Mouse (Mus musculus): Measurements from ENCODE around the gene Rangap1. TPM values are rescaled to one million over a fixed set of nuclear protein-coding genes. Genes with fewer than 3 reads are reported as not detected.
A peak's percentile ranks its signal among the peaks of the same experiment; 100 is the strongest.

The Rangap1 gene
- 58.2 and 71.6 TPM in 2 replicates for total RNA-seq (2014; fragmentation: Nextera tagmentation)
- 114 and 115 TPM in 2 replicates for total RNA-seq (2017)
- 183 and 245 TPM in 2 replicates for polyA plus RNA-seq (2012)

DNA sequence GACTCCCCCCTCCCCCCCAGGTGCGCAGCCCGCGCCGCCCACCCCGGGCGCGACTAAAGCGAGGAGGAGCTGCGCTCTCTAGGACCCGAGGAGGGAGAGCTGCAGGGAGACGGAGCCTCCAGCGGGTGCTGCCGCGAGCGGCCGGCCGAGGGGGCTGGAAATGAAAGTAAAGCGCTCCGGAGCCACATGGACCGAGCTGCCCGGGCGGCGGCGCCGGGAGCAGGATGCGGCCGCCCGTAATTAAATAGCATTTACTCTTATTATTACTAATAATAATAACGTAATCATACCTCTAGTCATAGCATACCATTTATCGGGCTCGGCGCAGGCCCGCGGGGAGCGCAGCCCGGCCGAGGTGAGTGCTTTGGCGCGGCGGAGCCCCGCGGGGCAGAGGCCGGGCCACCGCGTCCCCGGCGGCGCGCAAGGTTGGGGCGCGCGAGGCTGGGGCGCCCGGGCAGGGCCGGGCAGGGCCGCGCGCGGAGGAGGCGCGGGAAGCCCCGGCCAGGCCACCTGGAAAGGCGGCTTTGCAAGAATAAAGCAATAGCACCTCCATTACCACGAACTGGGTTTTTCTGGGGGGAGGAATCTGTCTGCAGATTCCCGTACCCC, at the start of gene Rangap1, which contains the start of gene Zc3h7b:
Gene Rangap1 (minus strand): TSS at position 539 of the 609 bp plus-strand sequence.
Gene Zc3h7b (plus strand): TSS at position 66 of the 609 bp plus-strand sequence.
- Histone ChIP-seq H3K4me3 (ENCODE audit: low read depth, low read length) (peak within 1 kb of the TSS; percentile 79), H3K36me3 (replicated peaks) (peaks cover 19% of the 10 kb centered on the region), H3K9me3 (replicated peaks) (no peaks in the 10 kb centered on the region), H3K27me3 (ENCODE audit: insufficient read depth, low read length) (no peaks in the 10 kb centered on the region), H3K4me1 (ENCODE audit: insufficient read depth, low read depth, low read length) (peaks cover 22% of the 10 kb centered on the region)
- DNase-seq (ENCODE audit: low spot score) (peak; percentile 83), ATAC-seq (ENCODE audit: extremely low read depth, insufficient number of reproducible peaks, low FRiP score, poor library complexity, severe bottlenecking) (peak; percentile 60)
- TF ChIP-seq CTCF (IDR thresholded peaks at IDR 0.05; ENCODE audit: low read depth, low read length) (no peak), GATA2 (IDR thresholded peaks at IDR 0.05; ENCODE audit: borderline replicate concordance, low read depth, low read length) (no peak), GATA1 (IDR thresholded peaks at IDR 0.05; ENCODE audit: borderline replicate concordance, low read length) (no peak), POLR2AphosphoS5 (IDR thresholded peaks at IDR 0.05; ENCODE audit: insufficient replicate concordance, low read depth, low read length) (no peak), TAL1 (conservative IDR thresholded peaks at IDR 0.05; ENCODE audit: low read depth, low read length) (no peak)

DNA sequence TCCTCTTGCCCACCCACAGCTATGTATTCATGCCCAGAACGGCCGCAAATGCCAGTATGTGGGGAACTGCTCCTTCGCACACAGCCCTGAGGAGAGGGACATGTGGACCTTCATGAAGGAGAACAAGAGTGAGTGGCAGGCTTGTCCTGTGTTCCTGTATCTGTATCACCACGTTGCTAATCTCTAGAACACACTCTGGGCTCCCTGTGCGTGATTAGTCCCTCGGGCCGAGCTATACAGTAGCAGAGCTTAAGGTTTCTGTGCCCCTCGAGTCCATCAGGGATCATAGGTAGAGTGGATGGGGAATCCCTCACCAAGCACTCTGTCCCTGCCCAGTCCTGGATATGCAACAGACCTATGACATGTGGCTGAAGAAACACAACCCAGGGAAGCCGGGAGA, 47.1 kb upstream of the Rangap1 start:
- H3K36me3 ChIP-seq (replicated peaks), result peaks cover 78% of the 10 kb centered on the region
- ATAC-seq (ENCODE audit: extremely low read depth, insufficient number of reproducible peaks, low FRiP score, poor library complexity, severe bottlenecking), result no peak
- no peaks in the 10 kb centered on the region for H3K27me3 ChIP-seq (ENCODE audit: insufficient read depth, low read length)
- H3K9me3 ChIP-seq (replicated peaks), result no peaks in the 10 kb centered on the region
- DNase-seq (ENCODE audit: low spot score), result no peak
- TF ChIP-seq POLR2AphosphoS5 (IDR thresholded peaks at IDR 0.05; ENCODE audit: insufficient replicate concordance, low read depth, low read length) (no peak), GATA2 (IDR thresholded peaks at IDR 0.05; ENCODE audit: borderline replicate concordance, low read depth, low read length) (no peak), GATA1 (IDR thresholded peaks at IDR 0.05; ENCODE audit: borderline replicate concordance, low read length) (no peak), TAL1 (conservative IDR thresholded peaks at IDR 0.05; ENCODE audit: low read depth, low read length) (no peak), CTCF (IDR thresholded peaks at IDR 0.05; ENCODE audit: low read depth, low read length) (no peak)
- H3K4me1 ChIP-seq (ENCODE audit: insufficient read depth, low read depth, low read length), result no peaks in the 10 kb centered on the region
- no peak overlapping the region for H3K4me3 ChIP-seq (ENCODE audit: low read depth, low read length)

DNA sequence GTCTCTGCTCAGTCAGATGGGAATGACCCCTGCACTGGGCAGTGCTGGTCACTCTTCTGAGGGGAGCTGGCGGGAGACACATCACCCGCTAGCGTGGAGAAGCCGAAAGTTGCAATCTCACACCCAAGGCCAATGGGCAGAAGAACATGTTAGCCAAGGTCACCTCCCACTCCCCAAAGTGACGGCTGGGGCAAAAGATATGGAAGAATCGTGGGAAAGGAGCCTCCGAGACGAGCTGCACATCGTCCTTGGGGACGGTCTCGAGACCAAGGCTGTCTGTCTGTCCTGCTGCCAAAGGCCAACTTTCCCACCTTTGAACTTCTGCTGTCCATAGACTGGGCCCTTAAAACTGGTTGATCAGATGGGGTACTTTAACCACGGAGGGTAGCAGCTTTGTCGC, 42.2 kb upstream of the Rangap1 start:
- no peaks in the 10 kb centered on the region for H3K9me3 ChIP-seq (replicated peaks)
- H3K36me3 ChIP-seq (replicated peaks), result peaks cover 85% of the 10 kb centered on the region
- no peak for DNase-seq (ENCODE audit: low spot score)
- no peaks in the 10 kb centered on the region for H3K27me3 ChIP-seq (ENCODE audit: insufficient read depth, low read length)
- H3K4me1 ChIP-seq (ENCODE audit: insufficient read depth, low read depth, low read length), result no peaks in the 10 kb centered on the region
- no peak for TF ChIP-seq GATA1 (IDR thresholded peaks at IDR 0.05; ENCODE audit: borderline replicate concordance, low read length)
- TF ChIP-seq GATA2 (IDR thresholded peaks at IDR 0.05; ENCODE audit: borderline replicate concordance, low read depth, low read length), result no peak
- no peak for TF ChIP-seq CTCF (IDR thresholded peaks at IDR 0.05; ENCODE audit: low read depth, low read length)
- TF ChIP-seq TAL1 (conservative IDR thresholded peaks at IDR 0.05; ENCODE audit: low read depth, low read length), result no peak
- TF ChIP-seq POLR2AphosphoS5 (IDR thresholded peaks at IDR 0.05; ENCODE audit: insufficient replicate concordance, low read depth, low read length), result no peak
- no peak for ATAC-seq (ENCODE audit: extremely low read depth, insufficient number of reproducible peaks, low FRiP score, poor library complexity, severe bottlenecking)
- no peak overlapping the region for H3K4me3 ChIP-seq (ENCODE audit: low read depth, low read length)

- TF ChIP-seq GATA2 (IDR thresholded peaks at IDR 0.05; ENCODE audit: borderline replicate concordance, low read depth, low read length) (no peak), TAL1 (conservative IDR thresholded peaks at IDR 0.05; ENCODE audit: low read depth, low read length) (no peak), CTCF (IDR thresholded peaks at IDR 0.05; ENCODE audit: low read depth, low read length) (no peak)
- Histone ChIP-seq H3K36me3 (replicated peaks) (peaks cover 87% of the 10 kb centered on the region), H3K27me3 (ENCODE audit: insufficient read depth, low read length) (no peaks in the 10 kb centered on the region), H3K4me1 (ENCODE audit: insufficient read depth, low read depth, low read length) (no peaks in the 10 kb centered on the region), H3K9me3 (replicated peaks) (no peaks in the 10 kb centered on the region), H3K4me3 (ENCODE audit: low read depth, low read length) (no peak overlapping the region)
- ATAC-seq (ENCODE audit: extremely low read depth, insufficient number of reproducible peaks, low FRiP score, poor library complexity, severe bottlenecking) (no peak), DNase-seq (ENCODE audit: low spot score) (no peak)
Measured at GRCm38 (mm10) chr15:81785701-81786100, 40.4 kb upstream of the Rangap1 start.

DNA sequence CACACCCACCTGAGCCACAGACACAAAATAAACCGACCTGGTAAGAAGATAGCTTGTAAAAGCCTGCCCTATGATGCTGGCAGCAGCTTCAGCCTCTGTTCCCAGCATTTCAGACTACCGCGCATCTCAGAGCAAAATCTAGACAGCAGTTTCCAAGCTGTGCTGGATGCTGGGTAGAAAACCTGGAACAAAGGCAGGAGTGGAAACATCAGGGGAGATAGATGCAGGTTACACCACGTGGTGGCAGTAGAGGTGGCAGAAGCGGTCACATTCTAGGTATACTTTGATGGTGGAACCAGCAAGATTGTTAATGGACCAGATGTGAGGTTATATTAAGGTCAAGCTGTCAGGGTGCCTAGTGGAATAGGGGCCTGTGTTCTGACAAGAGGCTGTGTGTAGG, 39.4 kb upstream of the Rangap1 start:
- H3K36me3 ChIP-seq (replicated peaks), result peaks cover 89% of the 10 kb centered on the region
- H3K27me3 ChIP-seq (ENCODE audit: insufficient read depth, low read length), result no peaks in the 10 kb centered on the region
- no peak for TF ChIP-seq GATA1 (IDR thresholded peaks at IDR 0.05; ENCODE audit: borderline replicate concordance, low read length)
- TF ChIP-seq TAL1 (conservative IDR thresholded peaks at IDR 0.05; ENCODE audit: low read depth, low read length), result no peak
- TF ChIP-seq GATA2 (IDR thresholded peaks at IDR 0.05; ENCODE audit: borderline replicate concordance, low read depth, low read length), result no peak
- TF ChIP-seq POLR2AphosphoS5 (IDR thresholded peaks at IDR 0.05; ENCODE audit: insufficient replicate concordance, low read depth, low read length), result no peak
- no peaks in the 10 kb centered on the region for H3K4me1 ChIP-seq (ENCODE audit: insufficient read depth, low read depth, low read length)
- no peak overlapping the region for H3K4me3 ChIP-seq (ENCODE audit: low read depth, low read length)
- ATAC-seq (ENCODE audit: extremely low read depth, insufficient number of reproducible peaks, low FRiP score, poor library complexity, severe bottlenecking) (no peak), DNase-seq (ENCODE audit: low spot score) (no peak)
- no peaks in the 10 kb centered on the region for H3K9me3 ChIP-seq (replicated peaks)

DNA sequence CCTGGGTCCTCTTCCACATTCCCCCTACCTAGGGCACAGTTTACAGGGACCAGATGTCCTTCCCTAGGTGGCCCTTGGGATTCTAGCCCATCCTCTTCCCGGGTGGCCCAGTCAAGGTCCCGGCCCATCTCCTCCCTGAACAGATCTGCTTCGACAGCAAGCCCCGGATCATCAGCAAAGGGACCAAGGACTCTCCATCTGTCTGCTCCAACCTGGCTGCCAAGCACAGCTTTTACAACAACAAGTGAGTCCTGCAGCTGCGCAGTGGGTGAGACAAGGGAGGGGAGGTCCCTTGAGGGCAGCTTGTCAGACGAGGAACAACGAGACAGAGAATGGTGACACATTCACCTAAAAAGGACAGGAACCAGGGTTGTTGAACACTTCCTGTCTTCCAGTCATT, 36.5 kb upstream of the Rangap1 start:
- Histone ChIP-seq H3K4me3 (ENCODE audit: low read depth, low read length) (no peak overlapping the region), H3K36me3 (replicated peaks) (peaks cover 95% of the 10 kb centered on the region), H3K4me1 (ENCODE audit: insufficient read depth, low read depth, low read length) (no peaks in the 10 kb centered on the region), H3K9me3 (replicated peaks) (no peaks in the 10 kb centered on the region), H3K27me3 (ENCODE audit: insufficient read depth, low read length) (no peaks in the 10 kb centered on the region)
- no peak for DNase-seq (ENCODE audit: low spot score)
- no peak for ATAC-seq (ENCODE audit: extremely low read depth, insufficient number of reproducible peaks, low FRiP score, poor library complexity, severe bottlenecking)
- TF ChIP-seq POLR2AphosphoS5 (IDR thresholded peaks at IDR 0.05; ENCODE audit: insufficient replicate concordance, low read depth, low read length) (no peak), GATA1 (IDR thresholded peaks at IDR 0.05; ENCODE audit: borderline replicate concordance, low read length) (no peak), TAL1 (conservative IDR thresholded peaks at IDR 0.05; ENCODE audit: low read depth, low read length) (no peak), CTCF (IDR thresholded peaks at IDR 0.05; ENCODE audit: low read depth, low read length) (no peak), GATA2 (IDR thresholded peaks at IDR 0.05; ENCODE audit: borderline replicate concordance, low read depth, low read length) (no peak)
